In the genomic region with DNA sequence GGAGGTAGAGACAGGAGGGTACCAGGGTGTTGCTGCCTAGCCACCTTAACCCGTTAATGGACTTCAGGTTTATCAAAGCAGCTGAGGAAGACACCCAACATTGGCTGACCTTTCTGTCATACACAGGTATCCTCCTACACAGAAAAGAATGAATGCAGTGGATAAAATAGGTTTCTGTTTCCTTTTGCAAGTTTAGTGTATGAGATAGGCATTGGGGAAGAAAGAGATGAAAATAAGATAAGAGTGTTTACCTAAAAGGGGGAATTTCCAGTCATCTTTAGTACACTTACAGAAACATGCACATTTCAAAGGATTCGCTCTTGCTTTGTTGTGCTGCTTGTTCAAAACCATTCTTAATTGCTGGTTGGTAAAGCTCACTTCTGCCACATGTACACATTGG, we compare ENCODE assay signal across 21 mouse cellular contexts. TPM values are rescaled to one million over a fixed set of nuclear protein-coding genes. Genes with fewer than 3 reads are reported as not detected.
DNase-seq lines count a peak whose midpoint lies in the region; ATAC-seq and TF ChIP-seq lines count a peak whose summit lies in the region.
"Had no signal": no experiment of that assay in that cellular context is flagged by ENCODE, and none has a peak within 500 bp of the region (broad histone marks: within the 10 kb centered on the region; RNA-seq: fewer than 3 reads in every experiment).

No protein-coding gene starts in this region.

- H3K36me3 ChIP-seq in intestine, embryonic 16.5 days (ENCODE audit: control insufficient read depth, insufficient read depth, low read length), result peaks cover 11% of the 10 kb centered on the region; the same call in 1 of the 2 replicates
- peaks cover 19% of the 10 kb centered on the region for H3K36me3 ChIP-seq in kidney, adult 2 months (ENCODE audit: control insufficient read depth, insufficient read depth, low read length)

- no peaks in the 10 kb centered on the region for H3K27me3 ChIP-seq in intestine, embryonic 16.5 days (replicated peaks; ENCODE audit: control insufficient read depth, insufficient read depth, low read length)
- no peaks in the 10 kb centered on the region for H3K27me3 ChIP-seq in kidney, adult 2 months (replicated peaks; ENCODE audit: control insufficient read depth, insufficient read depth, low read length)
- H3K27me3 ChIP-seq: embryonic facial prominence, embryonic 12.5 days; forebrain, embryonic 13.5 days; forebrain, embryonic 15.5 days had no signal

- H3K4me1 ChIP-seq in intestine, embryonic 16.5 days (ENCODE audit: control insufficient read depth, insufficient read depth, low read length), result no peaks in the 10 kb centered on the region
- no peaks in the 10 kb centered on the region for H3K4me1 ChIP-seq in kidney, adult 2 months (ENCODE audit: control insufficient read depth, insufficient read depth, low read length)
- H3K4me1 ChIP-seq: embryonic facial prominence, embryonic 10.5 days; embryonic facial prominence, embryonic 12.5 days; forebrain, embryonic 13.5 days; forebrain, embryonic 15.5 days had no signal

- no peak overlapping the region for H3K27ac ChIP-seq in intestine, embryonic 16.5 days (ENCODE audit: low read length)
- H3K27ac ChIP-seq in kidney, adult 2 months (ENCODE audit: insufficient read depth, low read depth, low read length), result no peak overlapping the region
- H3K27ac ChIP-seq: embryonic facial prominence, embryonic 10.5 days; embryonic facial prominence, embryonic 12.5 days; forebrain, embryonic 13.5 days; forebrain, embryonic 15.5 days had no signal

- 85% methylated on average over 2 of the region's 2 CpGs for WGBS in intestine, embryonic 16.5 days
- WGBS in kidney, adult 2 months, result 80% methylated on average over 2 of the region's 2 CpGs

- H3K9ac ChIP-seq in intestine, embryonic 16.5 days (ENCODE audit: low read depth, low read length), result no peak overlapping the region
- H3K9ac ChIP-seq: embryonic facial prominence, embryonic 12.5 days; forebrain, embryonic 13.5 days; forebrain, embryonic 15.5 days; forebrain, postnatal 0 days had no signal

- H3K9me3 ChIP-seq in intestine, embryonic 16.5 days (ENCODE audit: control insufficient read depth, low read length), result no peaks in the 10 kb centered on the region
- H3K9me3 ChIP-seq: embryonic facial prominence, embryonic 10.5 days; embryonic facial prominence, embryonic 12.5 days; forebrain, embryonic 13.5 days; forebrain, embryonic 15.5 days had no signal

- no peak for TF ChIP-seq CTCF in kidney, adult 2 months (conservative IDR thresholded peaks at IDR 0.05; ENCODE audit: insufficient read depth, insufficient read length, low read depth, low read length)

- H3K4me3 ChIP-seq in intestine, embryonic 16.5 days (ENCODE audit: low read length), result no peak overlapping the region
- no peak overlapping the region for H3K4me3 ChIP-seq in kidney, adult 2 months (ENCODE audit: insufficient read depth, low read depth, low read length)
- H3K4me3 ChIP-seq: embryonic facial prominence, embryonic 10.5 days; embryonic facial prominence, embryonic 12.5 days; forebrain, embryonic 13.5 days; forebrain, embryonic 15.5 days had no signal

- DNase-seq in CD4-positive helper T cell, adult 2 months (ENCODE audit: low read depth, low spot score), result peak; percentile 59
- peak; percentile 55 for DNase-seq in induced T-regulatory cell, adult 2 months (ENCODE audit: low read depth)
- peak; percentile 45 for DNase-seq in naive thymus-derived CD4-positive, alpha-beta T cell, adult 2 months (ENCODE audit: low read depth)
- no peak for DNase-seq in frontal cortex, postnatal 25 days (ENCODE audit: low spot score in 2 of 2)
- DNase-seq in kidney, adult 2 months, result no peak
- DNase-seq: adrenal gland, adult 8-10 months; adrenal gland, postnatal 14 days; adrenal gland, postnatal 36 days; B cell, adult 2 months; cerebellum, adult 11-12 months; cerebellum, adult 2 months; cerebellum, adult 9-10 months; cerebellum, postnatal 10 days; cerebellum, postnatal 25 days; forebrain, postnatal 0 days had no signal

- TF ChIP-seq POLR2A in kidney, adult 2 months (IDR thresholded peaks at IDR 0.05; ENCODE audit: low read depth, low read length), result no peak

- ATAC-seq in CD4-positive, CD25-positive, alpha-beta regulatory T cell, adult 4 months, result peak; percentile 63
- ATAC-seq in intestine, embryonic 16.5 days, result no peak
- ATAC-seq: forebrain, embryonic 13.5 days; forebrain, embryonic 15.5 days; forebrain, postnatal 0 days had no signal

- H3K4me2 ChIP-seq in intestine, embryonic 16.5 days (ENCODE audit: low read depth, low read length), result no peak overlapping the region
- H3K4me2 ChIP-seq: embryonic facial prominence, embryonic 12.5 days; forebrain, embryonic 13.5 days; forebrain, embryonic 15.5 days had no signal

RNA-seq across cellular contexts. Expression of a gene that starts 29.4 kb away (rescaled TPM):
- polyA plus RNA-seq in CD4-positive, CD25-positive, alpha-beta regulatory T cell, adult 4 months (2017; shearing (Covaris generic)), result 100 to 1,000 TPM in 1 of 2 experiments, 10 to 100 TPM in 1; 71.3 to 138 TPM
- 161 and 168 TPM in 2 replicates for polyA plus RNA-seq in intestine, embryonic 16.5 days (2015; fragmentation: Nextera tagmentation; extraction: Ambion mirVana)
- polyA plus RNA-seq in kidney, adult 2 months (2012; rRNA removed), result 25.4 and 46.3 TPM in 2 replicates

Comparison
In these comparisons a context has a peak if more than half of its experiments do, and no peak if none do; other contexts are left out.
1. DNase-seq: peak in CD4-positive helper T cell, adult 2 months (single experiment), induced T-regulatory cell, adult 2 months (single experiment) and naive thymus-derived CD4-positive, alpha-beta T cell, adult 2 months (single experiment); none in frontal cortex, postnatal 25 days (0 of 2) and kidney, adult 2 months (single experiment).